Mouse (Mus musculus) MEL (cell line): ENCODE data around the gene Taf5. TPM values are rescaled to one million over a fixed set of nuclear protein-coding genes. Genes with fewer than 3 reads are reported as not detected.

Source experiments
- DNase-seq: peaks from one replicate; pipeline ENCODE4 v3.0.0; 2011; ENCODE audit warnings: low read depth, low spot score
- H3K27ac ChIP-seq: 2 replicates; pipeline ENCODE4 v1.5.1; 2012; ENCODE audit warnings: low read depth, mild to moderate bottlenecking, control low read depth, low read length, moderate library complexity; ENCODE audit not compliant: control insufficient read depth
- H3K27me3 ChIP-seq, 2 experiments: fragments of 150-350 bp in 1 of 2; sonication (generic) in 1 of 2; 2 replicates each; pipeline ENCODE4 v1.6.1; 2012; ENCODE audit warnings: low read length in 2 of 2, mild to moderate bottlenecking in 2 of 2, improper control_type of control experiment in 1 of 2, moderate library complexity in 1 of 2; ENCODE audit not compliant: insufficient read depth in 2 of 2, control insufficient read depth in 1 of 2
- H3K36me3 ChIP-seq, 2 experiments: 2 replicates each; pipeline ENCODE4 v1.6.1; 2012 to 2014; ENCODE audit warnings: low read length in 2 of 2, improper control_type of control experiment in 1 of 2, inconsistent platforms in 1 of 2, mild to moderate bottlenecking in 1 of 2; ENCODE audit not compliant: insufficient read depth in 2 of 2, control insufficient read depth in 1 of 2
- H3K4me1 ChIP-seq, 2 experiments: fragments of 150-350 bp in 1 of 2; sonication (generic) in 1 of 2; 2 replicates each; pipeline ENCODE4 v1.6.1; 2012; ENCODE audit warnings: low read length in 2 of 2, improper control_type of control experiment in 1 of 2, mild to moderate bottlenecking in 1 of 2; ENCODE audit not compliant: insufficient read depth in 2 of 2, control insufficient read depth in 1 of 2
- H3K4me3 ChIP-seq, 2 experiments: fragments of 150-350 bp in 1 of 2; sonication (generic) in 1 of 2; 2 replicates each; pipeline ENCODE4 v1.5.1; 2012; ENCODE audit warnings: low read depth in 2 of 2, low read length in 2 of 2, mild to moderate bottlenecking in 2 of 2, moderate library complexity in 2 of 2, control low read depth in 1 of 2, improper control_type of control experiment in 1 of 2; ENCODE audit not compliant: control insufficient read depth in 1 of 2, insufficient read depth in 1 of 2
- H3K79me2 ChIP-seq: 2 replicates; pipeline ENCODE4 v1.6.1; 2012; ENCODE audit warnings: mild to moderate bottlenecking, low read length, moderate library complexity; ENCODE audit not compliant: control insufficient read depth, poor library complexity, insufficient read depth
- H3K9ac ChIP-seq: 2 replicates; pipeline ENCODE4 v1.6.1; 2012; ENCODE audit warnings: low read depth, mild to moderate bottlenecking, control low read depth, low read length, moderate library complexity; ENCODE audit not compliant: control insufficient read depth, poor library complexity, severe bottlenecking
- H3K9me3 ChIP-seq: fragments of 150-350 bp; sonication (generic); replicated peaks from 2 replicates; pipeline ENCODE4 v1.6.1; 2012; ENCODE audit warnings: mild to moderate bottlenecking, low read length, improper control_type of control experiment, moderate library complexity; ENCODE audit not compliant: insufficient read depth
- BHLHE40 ChIP-seq: IDR thresholded peaks from 2 replicates; pipeline ENCODE4 v1.6.1; 2012; ENCODE audit warnings: low read depth, mild to moderate bottlenecking, inconsistent platforms, low read length, improper control_type of control experiment, borderline replicate concordance
- CTCF ChIP-seq, 3 experiments: IDR thresholded peaks in 2 of 3; conservative IDR thresholded peaks in 1 of 3; 2 replicates each; pipeline ENCODE4 v1.5.1; 2011 to 2012; ENCODE audit warnings: low read length in 3 of 3, low read depth in 2 of 3, mild to moderate bottlenecking in 2 of 3, improper control_type of control experiment in 1 of 3, inconsistent platforms in 1 of 3, mixed read lengths in 1 of 3, moderate library complexity in 1 of 3; ENCODE audit not compliant: control insufficient read depth in 1 of 3, insufficient read depth in 1 of 3, poor library complexity in 1 of 3, severe bottlenecking in 1 of 3
- E2F4 ChIP-seq: IDR thresholded peaks from 2 replicates; pipeline ENCODE4 v1.6.1; 2011; ENCODE audit warnings: low read depth, low read length, improper control_type of control experiment, borderline replicate concordance
- ELF1 ChIP-seq: IDR thresholded peaks from 2 replicates; pipeline ENCODE4 v1.6.1; 2014; ENCODE audit warnings: low read depth, mild to moderate bottlenecking, inconsistent platforms, low read length, improper control_type of control experiment, moderate library complexity
- EP300 ChIP-seq, 2 experiments: IDR thresholded peaks; 2 replicates each; pipeline ENCODE4 v1.6.1; 2011; ENCODE audit warnings: improper control_type of control experiment in 2 of 2, low read length in 2 of 2, low read depth in 1 of 2, mild to moderate bottlenecking in 1 of 2
- ETS1 ChIP-seq: IDR thresholded peaks from 2 replicates; pipeline ENCODE4 v1.6.1; 2012; ENCODE audit warnings: low read depth, mild to moderate bottlenecking, inconsistent platforms, low read length, improper control_type of control experiment, moderate library complexity
- HCFC1 ChIP-seq: IDR thresholded peaks from 2 replicates; pipeline ENCODE4 v1.6.1; 2012; ENCODE audit warnings: low read depth, mild to moderate bottlenecking, inconsistent platforms, low read length, improper control_type of control experiment, moderate library complexity
- JUND ChIP-seq: IDR thresholded peaks from 2 replicates; pipeline ENCODE4 v1.6.1; 2011; ENCODE audit warnings: low read depth, mild to moderate bottlenecking, improper control_type of control experiment, low read length
- KAT2A ChIP-seq: conservative IDR thresholded peaks from 2 replicates; pipeline ENCODE4 v1.6.1; 2012; ENCODE audit warnings: low read depth, low read length, improper control_type of control experiment, inconsistent platforms
- MAX ChIP-seq: IDR thresholded peaks from 2 replicates; pipeline ENCODE4 v1.6.1; 2011; ENCODE audit warnings: low read length, improper control_type of control experiment
- MEF2A ChIP-seq: IDR thresholded peaks from 2 replicates; pipeline ENCODE4 v1.6.1; 2014; ENCODE audit warnings: low read depth, mild to moderate bottlenecking, inconsistent platforms, low read length, improper control_type of control experiment; ENCODE audit not compliant: poor library complexity, insufficient replicate concordance, severe bottlenecking; ENCODE audit errors: extremely low read depth
- MYB ChIP-seq: IDR thresholded peaks from 2 replicates; pipeline ENCODE4 v1.6.1; 2011; ENCODE audit warnings: mild to moderate bottlenecking, low read depth, low read length, improper control_type of control experiment
- MYC ChIP-seq: IDR thresholded peaks from 2 replicates; pipeline ENCODE4 v1.6.1; 2011; ENCODE audit warnings: low read depth, mild to moderate bottlenecking, low read length, improper control_type of control experiment, moderate library complexity
- NRF1 ChIP-seq: IDR thresholded peaks from 2 replicates; pipeline ENCODE4 v1.6.1; 2014; ENCODE audit warnings: low read depth, mild to moderate bottlenecking, inconsistent platforms, low read length, improper control_type of control experiment, moderate library complexity; ENCODE audit not compliant: poor library complexity, insufficient read depth, severe bottlenecking
- POLR2A ChIP-seq, 2 experiments: IDR thresholded peaks; 2 replicates each; pipeline ENCODE4 v1.6.1; 2011 to 2012; ENCODE audit warnings: low read length in 2 of 2, mild to moderate bottlenecking in 2 of 2, control low read depth in 1 of 2, improper control_type of control experiment in 1 of 2, low read depth in 1 of 2, moderate library complexity in 1 of 2; ENCODE audit not compliant: control insufficient read depth in 1 of 2, insufficient read depth in 1 of 2, poor library complexity in 1 of 2
- SIN3A ChIP-seq: IDR thresholded peaks from 2 replicates; pipeline ENCODE4 v1.6.1; 2012; ENCODE audit warnings: low read length, improper control_type of control experiment, inconsistent platforms
- SMC3 ChIP-seq: IDR thresholded peaks from 2 replicates; pipeline ENCODE4 v1.6.1; 2011; ENCODE audit warnings: low read depth, low read length, improper control_type of control experiment
- TCF12 ChIP-seq: IDR thresholded peaks from 2 replicates; pipeline ENCODE4 v1.6.1; 2014; ENCODE audit warnings: low read depth, mild to moderate bottlenecking, inconsistent platforms, low read length, improper control_type of control experiment, moderate library complexity
- USF1 ChIP-seq: IDR thresholded peaks from 2 replicates; pipeline ENCODE4 v1.6.1; 2014; ENCODE audit warnings: low read depth, mild to moderate bottlenecking, inconsistent platforms, low read length, improper control_type of control experiment, moderate library complexity
- USF2 ChIP-seq, 2 experiments: IDR thresholded peaks; 2 replicates each; pipeline ENCODE4 v1.6.1; 2011 to 2012; ENCODE audit warnings: improper control_type of control experiment in 2 of 2, low read length in 2 of 2, borderline replicate concordance in 1 of 2, inconsistent platforms in 1 of 2, low read depth in 1 of 2, mild to moderate bottlenecking in 1 of 2; ENCODE audit not compliant: insufficient read depth in 1 of 2
- ZC3H11A ChIP-seq: IDR thresholded peaks from 2 replicates; pipeline ENCODE4 v1.6.1; 2012; ENCODE audit warnings: low read depth, mild to moderate bottlenecking, inconsistent platforms, low read length, improper control_type of control experiment
- ZKSCAN1 ChIP-seq: IDR thresholded peaks from 2 replicates; pipeline ENCODE4 v1.6.1; 2012; ENCODE audit warnings: low read depth, mild to moderate bottlenecking, inconsistent platforms, low read length, improper control_type of control experiment, moderate library complexity
- ZMIZ1 ChIP-seq: IDR thresholded peaks from 2 replicates; pipeline ENCODE4 v1.6.1; 2012; ENCODE audit warnings: low read depth, mild to moderate bottlenecking, inconsistent platforms, low read length, improper control_type of control experiment, moderate library complexity
- polyA plus RNA-seq, 2 experiments: library from polyadenylated mRNA; stranded (reverse) in 1 of 2; unstranded in 1 of 2; fragments of >175 nt in 1 of 2; fragments of >200 nt in 1 of 2; gene quantifications; 2 replicates each; pipeline versions ENCODE4 v1.2.1 to v1.2.4; 2012; ENCODE audit warnings: low replicate concordance in 2 of 2, low read depth in 1 of 2; ENCODE audit not compliant: insufficient read length in 2 of 2, insufficient read depth in 1 of 2, missing spikeins in 1 of 2
- total RNA-seq: library from RNA; depleted of rRNA; stranded (reverse); fragments of 300-350 nt; gene quantifications from 2 replicates; pipeline ENCODE4 v1.2.3, GENCODE M21; 2012

Taf5 gene
- total and polyA plus RNA-seq, 3 experiments: 22.8 to 74.3 (median 25.1) TPM

DNA sequence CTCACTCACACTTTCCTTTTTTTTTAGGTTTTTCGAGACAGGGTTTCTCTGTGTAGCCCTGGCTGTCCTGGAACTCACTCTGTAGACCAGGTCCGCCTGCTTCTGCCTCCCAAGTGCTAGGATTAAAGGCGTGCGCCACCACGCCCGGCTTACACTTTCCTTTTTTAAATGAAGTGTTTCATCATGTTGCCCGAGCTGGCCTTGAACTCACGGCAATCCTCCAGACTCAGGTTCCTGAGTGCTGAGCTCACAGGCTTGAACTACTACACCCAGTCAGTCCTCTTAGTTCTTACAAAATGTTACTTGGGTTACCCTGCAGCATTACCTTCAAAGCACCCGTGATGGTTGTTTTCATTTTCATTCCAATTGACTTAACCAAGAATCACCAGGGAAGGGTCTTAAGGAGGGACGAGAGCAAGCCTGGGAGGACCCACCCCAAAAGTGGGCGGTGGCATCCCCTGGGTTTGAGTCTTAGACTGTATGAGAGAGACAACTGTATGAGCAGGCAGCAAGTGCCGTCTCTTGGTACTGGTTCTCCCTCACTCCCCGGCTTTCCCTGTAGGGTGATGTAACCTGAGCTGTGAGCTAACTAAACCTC is 20.2 kb upstream of the Taf5 start:
- no peak overlapping the region for H3K4me3 ChIP-seq
- H3K4me1 ChIP-seq: peaks cover 4 to 17% of the 10 kb centered on the region in 2 experiments
- TF ChIP-seq USF2 (IDR thresholded peaks at IDR 0.05; ENCODE audit: borderline replicate concordance in 1 of 2, insufficient read depth in 1 of 2, low read depth in 1 of 2, low read length in 2 of 2) (no peak), POLR2A (IDR thresholded peaks at IDR 0.05; ENCODE audit: control insufficient read depth in 1 of 2, insufficient read depth in 1 of 2, low read depth in 1 of 2, low read length in 2 of 2, poor library complexity in 1 of 2) (no peak), ZMIZ1 (no peak), CTCF (IDR thresholded peaks at IDR 0.05 in 2 of 3, conservative IDR thresholded peaks at IDR 0.05 in 1 of 3; ENCODE audit: control insufficient read depth in 1 of 3, insufficient read depth in 1 of 3, low read depth in 2 of 3, low read length in 3 of 3, poor library complexity in 1 of 3, severe bottlenecking in 1 of 3) (no peak), BHLHE40 (no peak)
- H3K36me3 ChIP-seq: peaks cover 12 to 17% of the 10 kb centered on the region in 2 experiments
- no peak overlapping the region for H3K9ac ChIP-seq
- H3K27me3 ChIP-seq: no peaks in the 10 kb centered on the region
- H3K9me3 ChIP-seq: no peaks in the 10 kb centered on the region
- H3K27ac ChIP-seq: no peak overlapping the region
- peaks cover 20% of the 10 kb centered on the region for H3K79me2 ChIP-seq
- no peak for DNase-seq

DNA sequence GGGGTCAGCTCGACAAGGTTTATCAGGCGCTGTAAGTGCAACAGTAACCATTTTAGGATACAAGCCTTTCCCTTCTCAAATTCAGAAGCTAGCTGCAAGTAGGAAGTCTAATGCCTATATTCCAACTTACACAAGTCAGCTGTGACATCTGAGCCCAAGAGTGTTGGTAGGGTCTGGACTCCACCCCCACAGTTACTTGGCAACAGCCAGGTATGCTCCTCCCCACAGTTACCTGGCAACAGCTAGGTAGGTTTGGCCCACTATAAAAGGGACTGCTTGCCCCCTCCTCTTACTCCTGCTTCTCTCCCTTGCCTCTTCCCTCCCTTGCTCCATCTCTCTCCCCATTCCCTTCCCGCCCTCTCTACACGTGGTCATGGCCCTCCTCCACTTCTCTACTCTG is 18.5 kb upstream of the Taf5 start:
- Histone ChIP-seq H3K27me3 (no peaks in the 10 kb centered on the region), H3K27ac (no peak overlapping the region), H3K4me3 (peak overlapping the region in 1 of 2 experiments; percentile 72; a peak in 2 of 4 replicates), H3K9ac (peak overlapping the region; percentile 81), H3K36me3 (peaks cover 5 to 17% of the 10 kb centered on the region in 2 experiments), H3K4me1 (peaks cover 4 to 17% of the 10 kb centered on the region in 2 experiments), H3K79me2 (peaks cover 20% of the 10 kb centered on the region), H3K9me3 (no peaks in the 10 kb centered on the region)
- TF ChIP-seq TCF12: no peak
- TF ChIP-seq POLR2A (IDR thresholded peaks at IDR 0.05; ENCODE audit: control insufficient read depth in 1 of 2, insufficient read depth in 1 of 2, low read depth in 1 of 2, low read length in 2 of 2, poor library complexity in 1 of 2): no peak
- TF ChIP-seq ETS1: no peak
- no peak for TF ChIP-seq JUND
- TF ChIP-seq USF1: no peak
- no peak for TF ChIP-seq ELF1
- TF ChIP-seq KAT2A: no peak
- TF ChIP-seq CTCF (IDR thresholded peaks at IDR 0.05 in 2 of 3, conservative IDR thresholded peaks at IDR 0.05 in 1 of 3; ENCODE audit: control insufficient read depth in 1 of 3, insufficient read depth in 1 of 3, low read depth in 2 of 3, low read length in 3 of 3, poor library complexity in 1 of 3, severe bottlenecking in 1 of 3): no peak
- no peak for TF ChIP-seq MYC
- TF ChIP-seq MYB: no peak
- no peak for TF ChIP-seq SIN3A
- no peak for TF ChIP-seq SMC3
- no peak for TF ChIP-seq HCFC1
- TF ChIP-seq EP300 (IDR thresholded peaks at IDR 0.05; ENCODE audit: low read depth in 1 of 2, low read length in 2 of 2): no peak
- TF ChIP-seq MAX: no peak
- no peak for TF ChIP-seq MEF2A
- TF ChIP-seq NRF1: no peak
- no peak for TF ChIP-seq ZC3H11A
- TF ChIP-seq ZKSCAN1: no peak
- no peak for TF ChIP-seq E2F4
- no peak for DNase-seq
